Mouse (Mus musculus): ENCODE data around the gene Cdh4.

The Cdh4 gene

DNA sequence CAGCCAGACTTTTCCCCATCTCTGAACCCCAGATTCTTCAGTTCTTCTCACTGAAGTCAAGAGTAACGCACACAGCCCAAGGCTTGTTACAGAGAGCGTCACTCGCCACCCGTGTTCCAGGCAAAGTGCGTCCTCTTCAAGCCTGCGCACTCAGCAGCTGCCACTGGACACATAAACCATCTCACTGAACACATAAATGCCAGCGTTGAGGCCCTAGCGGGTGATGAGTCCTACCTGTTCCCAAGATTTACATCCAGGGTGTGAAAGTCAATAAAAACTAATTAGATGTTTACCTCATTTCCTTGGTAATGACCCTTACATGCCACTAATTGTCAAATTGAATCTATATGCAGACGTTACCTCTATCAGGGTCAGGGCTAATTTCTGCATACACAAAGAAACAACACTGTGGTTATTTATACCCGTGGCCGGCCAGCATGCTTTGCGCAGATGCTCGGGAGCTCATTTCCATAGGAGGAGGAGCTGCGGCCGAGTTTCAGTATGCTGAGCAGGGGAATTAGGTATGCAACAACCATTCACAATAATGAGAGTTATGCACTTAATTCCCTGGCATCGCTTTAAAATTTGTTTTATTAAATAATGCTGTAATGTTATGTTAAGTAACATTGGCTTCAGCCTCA lies 25.5 kb upstream of the Cdh4 start:
- Histone ChIP-seq H3K4me3 (replicated peaks; ENCODE audit: low read length) (no peak overlapping the region), H3K9me3 (ENCODE audit: low read length) (no peaks in the 10 kb centered on the region), H3K36me3 (ENCODE audit: insufficient read depth, low read length) (no peaks in the 10 kb centered on the region), H3K27me3 (ENCODE audit: insufficient read depth, low read length) (no peaks in the 10 kb centered on the region), H3K4me1 (replicated peaks; ENCODE audit: low read depth, low read length) (0 out of 2 replicates have a peak, but pooled peaks cover 10% of the 10 kb centered on the region)
- TF ChIP-seq POU5F1 (IDR thresholded peaks at IDR 0.05; ENCODE audit: borderline replicate concordance, low read length) = no peak
- no peak for TF ChIP-seq CTCF (conservative IDR thresholded peaks at IDR 0.05; ENCODE audit: low read length)
- no peak for TF ChIP-seq NANOG (IDR thresholded peaks at IDR 0.05; ENCODE audit: borderline replicate concordance, low read length)

DNA sequence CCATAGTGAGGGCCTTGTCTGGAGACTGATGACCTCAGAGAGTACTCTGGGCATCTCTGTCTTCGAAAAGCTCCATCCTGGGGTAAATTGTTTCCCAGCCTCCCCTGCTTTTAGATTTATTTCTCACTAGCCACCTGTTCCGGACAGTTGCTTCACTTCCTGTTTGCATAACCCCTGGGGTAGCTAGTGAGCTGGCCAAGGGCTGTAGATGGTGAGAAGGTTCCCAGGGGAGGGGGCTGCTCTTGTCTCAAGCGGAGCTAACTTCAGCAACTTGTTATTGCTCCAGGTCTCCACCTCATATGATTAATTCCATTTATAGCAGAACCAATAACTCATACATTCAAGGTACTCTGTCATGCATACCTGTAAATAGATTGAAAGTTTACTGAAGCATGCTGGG lies 16.6 kb upstream of the Cdh4 start:
- no peak for TF ChIP-seq POU5F1 (IDR thresholded peaks at IDR 0.05; ENCODE audit: borderline replicate concordance, low read length)
- TF ChIP-seq NANOG (IDR thresholded peaks at IDR 0.05; ENCODE audit: borderline replicate concordance, low read length) = no peak
- TF ChIP-seq CTCF (conservative IDR thresholded peaks at IDR 0.05; ENCODE audit: low read length) = no peak
- H3K27me3 ChIP-seq (ENCODE audit: insufficient read depth, low read length) = no peaks in the 10 kb centered on the region
- H3K9me3 ChIP-seq (ENCODE audit: low read length) = no peaks in the 10 kb centered on the region
- H3K4me3 ChIP-seq (replicated peaks; ENCODE audit: low read length) = no peak overlapping the region
- H3K36me3 ChIP-seq (ENCODE audit: insufficient read depth, low read length) = no peaks in the 10 kb centered on the region
- H3K4me1 ChIP-seq (replicated peaks; ENCODE audit: low read depth, low read length) = no peaks in the 10 kb centered on the region

- H3K36me3 ChIP-seq (ENCODE audit: insufficient read depth, low read length) = no peaks in the 10 kb centered on the region
- no peaks in the 10 kb centered on the region for H3K9me3 ChIP-seq (ENCODE audit: low read length)
- no peak overlapping the region for H3K4me3 ChIP-seq (replicated peaks; ENCODE audit: low read length)
- TF ChIP-seq NANOG (IDR thresholded peaks at IDR 0.05; ENCODE audit: borderline replicate concordance, low read length) = no peak
- TF ChIP-seq CTCF (conservative IDR thresholded peaks at IDR 0.05; ENCODE audit: low read length) = no peak
- TF ChIP-seq POU5F1 (IDR thresholded peaks at IDR 0.05; ENCODE audit: borderline replicate concordance, low read length) = peak; percentile 91; the same call in 1 of the 2 replicates
- no peaks in the 10 kb centered on the region for H3K4me1 ChIP-seq (replicated peaks; ENCODE audit: low read depth, low read length)
- no peaks in the 10 kb centered on the region for H3K27me3 ChIP-seq (ENCODE audit: insufficient read depth, low read length)
These were observed 13.3 kb upstream of the Cdh4 start for GRCm38 (mm10) chr2:179428889-179429288.

- TF ChIP-seq CTCF (conservative IDR thresholded peaks at IDR 0.05; ENCODE audit: low read length) = no peak
- no peak for TF ChIP-seq NANOG (IDR thresholded peaks at IDR 0.05; ENCODE audit: borderline replicate concordance, low read length)
- no peak for TF ChIP-seq POU5F1 (IDR thresholded peaks at IDR 0.05; ENCODE audit: borderline replicate concordance, low read length)
- peaks cover 17% of the 10 kb centered on the region for H3K4me1 ChIP-seq (replicated peaks; ENCODE audit: low read depth, low read length)
- no peak overlapping the region for H3K4me3 ChIP-seq (replicated peaks; ENCODE audit: low read length)
- no peaks in the 10 kb centered on the region for H3K36me3 ChIP-seq (ENCODE audit: insufficient read depth, low read length)
- peaks cover 85% of the 10 kb centered on the region for H3K27me3 ChIP-seq (ENCODE audit: insufficient read depth, low read length)
- H3K9me3 ChIP-seq (ENCODE audit: low read length) = no peaks in the 10 kb centered on the region
These were observed 2.1 kb upstream of the Cdh4 start for GRCm38 (mm10) chr2:179440161-179440560.

GRCm38 (mm10) chr2:179441086-179441485 lies 1.1 kb upstream of the Cdh4 start:
- TF ChIP-seq NANOG (IDR thresholded peaks at IDR 0.05; ENCODE audit: borderline replicate concordance, low read length) = no peak
- TF ChIP-seq CTCF (conservative IDR thresholded peaks at IDR 0.05; ENCODE audit: low read length) = no peak
- no peak for TF ChIP-seq POU5F1 (IDR thresholded peaks at IDR 0.05; ENCODE audit: borderline replicate concordance, low read length)
- no peak overlapping the region for H3K4me3 ChIP-seq (replicated peaks; ENCODE audit: low read length)
- no peaks in the 10 kb centered on the region for H3K9me3 ChIP-seq (ENCODE audit: low read length)
- no peaks in the 10 kb centered on the region for H3K36me3 ChIP-seq (ENCODE audit: insufficient read depth, low read length)
- H3K4me1 ChIP-seq (replicated peaks; ENCODE audit: low read depth, low read length) = peaks cover 17% of the 10 kb centered on the region
- peaks cover 87% of the 10 kb centered on the region for H3K27me3 ChIP-seq (ENCODE audit: insufficient read depth, low read length)

GRCm38 (mm10) chr2:179441717-179442116 lies 514 bp upstream of the Cdh4 start:
- H3K27me3 ChIP-seq (ENCODE audit: insufficient read depth, low read length) = peaks cover 86% of the 10 kb centered on the region
- no peak for TF ChIP-seq POU5F1 (IDR thresholded peaks at IDR 0.05; ENCODE audit: borderline replicate concordance, low read length)
- TF ChIP-seq NANOG (IDR thresholded peaks at IDR 0.05; ENCODE audit: borderline replicate concordance, low read length) = no peak
- no peak for TF ChIP-seq CTCF (conservative IDR thresholded peaks at IDR 0.05; ENCODE audit: low read length)
- peak overlapping the region; percentile 85 for H3K4me3 ChIP-seq (replicated peaks; ENCODE audit: low read length)
- H3K4me1 ChIP-seq (replicated peaks; ENCODE audit: low read depth, low read length) = peaks cover 17% of the 10 kb centered on the region
- no peaks in the 10 kb centered on the region for H3K9me3 ChIP-seq (ENCODE audit: low read length)
- no peaks in the 10 kb centered on the region for H3K36me3 ChIP-seq (ENCODE audit: insufficient read depth, low read length)

GRCm38 (mm10) chr2:179442541-179443225 lies 452 bp downstream of the Cdh4 start:
- peaks cover 17% of the 10 kb centered on the region for H3K4me1 ChIP-seq (replicated peaks; ENCODE audit: low read depth, low read length)
- H3K4me3 ChIP-seq (replicated peaks; ENCODE audit: low read length) = peak overlapping the region; percentile 85
- no peaks in the 10 kb centered on the region for H3K9me3 ChIP-seq (ENCODE audit: low read length)
- H3K36me3 ChIP-seq (ENCODE audit: insufficient read depth, low read length) = no peaks in the 10 kb centered on the region
- peaks cover 80% of the 10 kb centered on the region for H3K27me3 ChIP-seq (ENCODE audit: insufficient read depth, low read length)
- TF ChIP-seq POU5F1 (IDR thresholded peaks at IDR 0.05; ENCODE audit: borderline replicate concordance, low read length) = no peak
- TF ChIP-seq CTCF (conservative IDR thresholded peaks at IDR 0.05; ENCODE audit: low read length) = no peak
- no peak for TF ChIP-seq NANOG (IDR thresholded peaks at IDR 0.05; ENCODE audit: borderline replicate concordance, low read length)

DNA sequence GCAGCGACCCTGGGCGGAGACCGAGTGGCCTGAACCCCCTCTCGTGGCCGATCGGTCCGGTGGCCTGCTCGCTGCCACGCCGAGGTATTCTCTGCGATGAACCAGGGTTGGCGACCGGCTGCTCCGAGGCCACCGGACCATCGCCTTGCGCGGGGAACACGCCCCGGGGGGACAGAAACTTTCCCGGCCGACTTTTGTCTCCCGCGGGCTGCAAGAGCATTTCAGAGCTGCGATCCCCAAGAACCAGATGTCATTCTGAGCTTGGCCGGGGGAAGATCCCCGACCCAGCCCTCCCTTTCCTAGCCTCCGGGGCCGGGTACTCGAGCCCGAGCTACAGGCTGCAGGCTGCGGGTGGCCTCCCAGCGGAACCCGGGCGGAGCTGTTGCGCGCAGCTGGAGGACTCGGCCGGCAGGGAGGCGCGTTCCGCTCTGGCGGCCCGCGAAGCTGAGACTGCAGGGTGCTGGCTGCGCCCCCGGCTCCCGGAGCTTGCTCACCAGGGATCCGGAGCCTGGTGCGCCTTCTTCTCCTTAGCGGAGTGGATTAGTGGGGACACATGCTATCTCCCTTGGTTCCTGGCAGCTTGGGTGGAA lies 1.1 kb downstream of the Cdh4 start:
- Histone ChIP-seq H3K27me3 (ENCODE audit: insufficient read depth, low read length) (peaks cover 76% of the 10 kb centered on the region), H3K4me1 (replicated peaks; ENCODE audit: low read depth, low read length) (peaks cover 17% of the 10 kb centered on the region), H3K9me3 (ENCODE audit: low read length) (no peaks in the 10 kb centered on the region), H3K36me3 (ENCODE audit: insufficient read depth, low read length) (no peaks in the 10 kb centered on the region), H3K4me3 (replicated peaks; ENCODE audit: low read length) (peak overlapping the region; percentile 85)
- TF ChIP-seq CTCF (conservative IDR thresholded peaks at IDR 0.05; ENCODE audit: low read length) (no peak), POU5F1 (IDR thresholded peaks at IDR 0.05; ENCODE audit: borderline replicate concordance, low read length) (no peak), NANOG (IDR thresholded peaks at IDR 0.05; ENCODE audit: borderline replicate concordance, low read length) (no peak)

All from E14TG2a.4 (cell line).